Mouse (Mus musculus) heart, postnatal 0 days (tissue): ENCODE data around the gene Dyrk4.

ENCODE experiments used
- CTCF ChIP-seq: IDR thresholded peaks from 2 replicates; pipeline ENCODE4 v1.5.1; 2016; ENCODE audit warnings: antibody characterized with exemption, control low read depth, low read depth
- EP300 ChIP-seq: IDR thresholded peaks from 2 replicates; pipeline ENCODE4 v1.6.1; 2016; ENCODE audit warnings: antibody characterized with exemption, low read depth

GRCm38 (mm10) chr6:126940451-126940850, 18.8 kb upstream of the Dyrk4 start:
- no peak for TF ChIP-seq EP300
- TF ChIP-seq CTCF: no peak; the same call in 1 of the 2 replicates
